Mouse (Mus musculus) E14TG2a.4 (cell line): ENCODE measurements around the gene Scrg1.

Experiments
- CTCF ChIP-seq: conservative IDR thresholded peaks from 2 replicates; pipeline ENCODE4 v1.5.1; 2014; ENCODE audit warnings: low read length
- NANOG ChIP-seq: IDR thresholded peaks from 2 replicates; pipeline ENCODE4 v1.6.1; 2014; ENCODE audit warnings: borderline replicate concordance, low read length, mixed read lengths
- POU5F1 ChIP-seq: IDR thresholded peaks from 2 replicates; pipeline ENCODE4 v1.6.1; 2014; ENCODE audit warnings: low read length, borderline replicate concordance

DNA sequence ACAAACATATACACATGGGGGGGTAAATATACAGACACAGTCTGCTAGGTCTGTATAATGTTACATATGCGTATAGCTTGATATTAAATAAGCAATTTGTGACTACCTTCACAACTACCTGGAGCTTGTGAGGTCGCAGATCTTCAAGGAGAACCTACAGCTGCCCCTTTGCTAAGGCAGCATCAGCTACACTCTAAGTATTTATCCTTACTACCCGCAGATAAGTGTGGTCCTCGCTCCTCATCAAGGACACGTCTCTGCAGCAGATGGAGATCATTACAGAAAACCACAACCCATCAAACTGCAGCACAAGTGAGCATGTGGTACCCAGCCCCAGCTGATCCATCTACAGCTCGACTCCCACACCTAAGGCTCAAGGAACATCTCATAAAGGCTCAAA lies 44.4 kb upstream of the Scrg1 start:
- TF ChIP-seq CTCF (no peak), NANOG (no peak), POU5F1 (no peak)
